Mouse (Mus musculus): ENCODE measurements around the gene Ncaph. TPM values are rescaled to one million over a fixed set of nuclear protein-coding genes. Genes with fewer than 3 reads are reported as not detected.
"Not testable (repeated sequence)": the region's sequence is repeated elsewhere in the genome, so short reads cannot be mapped to it uniquely, and the experiment has no call there.

The Ncaph gene
- 1 to 10 TPM in 1 of 2 experiments, under 1 TPM in 1; 0.91 to 1.0 TPM for total RNA-seq (2021)
- long read RNA-seq, experiment 1, partial matches to known transcripts = 1 of 1 reads
- long read RNA-seq, experiment 1, other reads (novel, unspliced or antisense) = 0 of 1 reads
- long read RNA-seq, experiment 2, partial matches to known transcripts = 1 of 2 reads
- long read RNA-seq, experiment 2, other reads (novel, unspliced or antisense) = 0 of 2 reads

- DNase-seq (ENCODE audit: low spot score in 2 of 2) = peak; percentile 90 to 91
Measured at GRCm38 (mm10) chr2:127133621-127134461, at the start of gene Ncaph. Ncaph (minus strand) TSS chr2:127133954.

- DNase-seq (ENCODE audit: low spot score in 2 of 2) = peak; percentile 71 to 83
Measured at GRCm38 (mm10) chr2:127182598-127183381, 49.0 kb upstream of the Ncaph start.

DNA sequence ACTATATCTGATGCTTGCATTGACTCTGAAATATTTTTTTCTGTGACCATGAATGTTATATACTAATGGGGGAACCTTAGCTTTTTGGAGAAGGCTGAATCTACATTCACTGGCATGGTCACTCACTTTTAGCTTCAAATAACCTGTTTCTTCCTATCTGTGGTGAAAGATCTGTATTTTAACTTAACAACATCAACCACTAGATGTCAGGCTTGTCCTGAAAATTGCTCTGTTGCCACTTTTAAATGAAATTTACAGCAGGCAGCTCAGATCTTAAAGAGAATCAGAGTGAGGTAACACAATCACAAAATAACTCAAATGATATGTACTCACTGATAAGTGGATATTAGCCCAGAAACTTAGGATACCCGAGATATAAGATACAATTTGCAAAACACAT is 32.5 kb upstream of the Ncaph start:
- DNase-seq (ENCODE audit: low spot score in 2 of 2) = not testable (repeated sequence)

DNA sequence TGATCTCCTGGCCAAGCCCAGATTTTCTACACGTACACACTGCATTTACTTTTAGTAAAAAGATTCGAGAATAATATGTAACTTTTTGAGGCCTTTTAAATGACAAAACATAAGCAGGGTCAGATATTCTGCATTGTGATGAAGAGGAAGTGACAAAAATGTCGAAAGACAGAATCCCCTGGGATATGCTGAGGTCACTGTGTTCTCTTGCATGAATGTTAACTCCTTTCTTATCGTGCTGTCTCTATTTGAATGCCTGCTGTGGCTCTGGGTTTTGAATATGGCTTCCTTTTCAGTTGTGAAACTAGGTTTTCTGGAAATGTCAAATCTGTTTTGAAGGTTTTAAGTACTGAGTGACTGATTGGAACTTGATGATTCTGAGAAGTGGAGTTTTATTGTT is 31.9 kb upstream of the Ncaph start:
- DNase-seq (ENCODE audit: low spot score in 2 of 2) = no peak

- DNase-seq (ENCODE audit: low spot score in 2 of 2) = no peak
Measured at GRCm38 (mm10) chr2:127145699-127146098, 11.9 kb upstream of the Ncaph start.

- DNase-seq (ENCODE audit: low spot score in 2 of 2) = peak; percentile 18 to 33
Measured at GRCm38 (mm10) chr2:127143158-127144063, 9.7 kb upstream of the Ncaph start, which contains the start of gene Itpripl1. Itpripl1 (minus strand) TSS chr2:127143442.

GRCm38 (mm10) chr2:127142577-127143157 is 8.9 kb upstream of the Ncaph start:
- no peak for DNase-seq (ENCODE audit: low spot score in 2 of 2)

GRCm38 (mm10) chr2:127142031-127142430 is 8.3 kb upstream of the Ncaph start:
- DNase-seq (ENCODE audit: low spot score in 2 of 2) = no peak

DNA sequence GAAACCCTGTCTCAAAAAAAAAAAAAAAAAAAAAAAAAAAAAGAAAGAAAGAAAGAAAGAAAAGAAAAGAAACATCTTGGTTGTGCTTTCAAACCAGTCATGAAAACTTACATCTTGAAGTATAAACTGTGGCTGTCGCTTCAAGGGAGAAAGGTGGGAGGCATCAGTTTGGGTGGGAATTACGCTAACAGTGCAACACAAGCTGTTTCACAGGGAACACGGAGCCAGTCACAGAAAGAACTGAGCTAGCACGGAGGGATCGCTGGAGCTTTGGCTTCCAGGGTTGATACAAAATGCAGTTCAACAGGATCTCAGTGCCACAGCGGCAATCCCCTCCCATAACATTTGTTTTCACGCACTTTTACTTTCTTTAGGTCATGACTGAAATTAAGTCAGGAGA is 6.3 kb upstream of the Ncaph start:
- DNase-seq (ENCODE audit: low spot score in 2 of 2) = no peak

GRCm38 (mm10) chr2:127139605-127140004 is 5.9 kb upstream of the Ncaph start:
- DNase-seq (ENCODE audit: low spot score in 2 of 2) = no peak

DNA sequence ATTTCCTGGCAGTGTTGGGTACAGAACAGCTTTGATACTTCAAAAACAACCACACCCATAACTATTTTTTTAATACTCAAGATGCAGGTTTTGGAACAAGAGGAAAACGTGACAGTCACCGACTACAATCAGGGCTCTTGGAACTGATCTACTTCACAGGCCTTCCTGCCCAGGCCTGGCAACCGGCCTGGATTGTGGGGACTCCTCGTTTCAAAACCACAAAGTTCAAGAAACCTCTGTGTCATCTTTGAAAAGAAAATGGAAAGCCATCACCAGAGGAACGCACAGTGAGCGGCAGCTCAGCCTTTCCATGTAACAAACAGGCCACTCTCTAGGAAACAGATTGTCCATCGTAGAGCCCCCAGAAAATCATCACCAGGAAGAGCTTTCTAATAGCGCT is 5.3 kb upstream of the Ncaph start:
- DNase-seq (ENCODE audit: low spot score in 2 of 2) = no peak

DNA sequence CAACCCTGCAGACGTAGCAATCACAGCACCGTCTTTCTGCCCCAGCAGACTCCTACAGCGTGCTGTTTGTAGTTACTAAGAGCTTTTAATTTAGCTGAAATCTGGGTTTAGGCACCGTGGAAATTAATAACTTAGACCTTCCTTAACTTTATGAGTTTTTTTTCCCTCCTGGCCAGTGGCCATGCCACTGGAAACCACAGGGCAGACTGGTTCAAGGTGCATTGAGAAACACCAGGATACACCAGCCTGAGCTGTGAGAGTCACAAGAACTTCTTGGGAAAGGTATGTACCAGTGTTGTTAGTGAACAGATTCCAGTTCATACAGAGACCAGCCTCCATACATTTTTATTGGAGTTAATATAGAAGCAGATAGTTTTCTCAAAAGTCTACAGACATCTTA is 4.7 kb upstream of the Ncaph start:
- DNase-seq (ENCODE audit: low spot score in 2 of 2) = no peak

- no peak for DNase-seq (ENCODE audit: low spot score in 2 of 2)
Measured at GRCm38 (mm10) chr2:127137838-127138420, 4.2 kb upstream of the Ncaph start.

GRCm38 (mm10) chr2:127136979-127137378 is 3.2 kb upstream of the Ncaph start:
- DNase-seq (ENCODE audit: low spot score in 2 of 2) = no peak

DNA sequence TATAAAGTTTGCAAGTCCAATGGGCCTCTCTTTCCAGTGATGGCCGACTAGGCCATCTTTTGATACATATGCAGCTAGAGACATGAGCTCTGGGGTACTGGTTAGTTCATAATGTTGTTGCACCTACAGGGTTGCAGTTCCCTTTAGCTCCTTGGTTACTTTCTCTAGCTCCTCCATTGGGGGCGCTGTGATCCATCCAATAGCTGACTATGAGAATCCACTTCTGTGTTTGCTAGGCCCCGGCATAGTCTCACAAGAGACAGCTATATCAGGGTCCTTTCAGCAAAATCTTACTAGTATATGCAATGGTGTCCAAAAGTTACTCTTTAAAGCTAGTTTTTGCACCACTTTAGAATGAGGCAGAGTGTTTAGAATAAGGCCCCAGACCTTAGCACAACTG is 1.5 kb upstream of the Ncaph start:
- DNase-seq (ENCODE audit: low spot score in 2 of 2) = not testable (repeated sequence)

DNA sequence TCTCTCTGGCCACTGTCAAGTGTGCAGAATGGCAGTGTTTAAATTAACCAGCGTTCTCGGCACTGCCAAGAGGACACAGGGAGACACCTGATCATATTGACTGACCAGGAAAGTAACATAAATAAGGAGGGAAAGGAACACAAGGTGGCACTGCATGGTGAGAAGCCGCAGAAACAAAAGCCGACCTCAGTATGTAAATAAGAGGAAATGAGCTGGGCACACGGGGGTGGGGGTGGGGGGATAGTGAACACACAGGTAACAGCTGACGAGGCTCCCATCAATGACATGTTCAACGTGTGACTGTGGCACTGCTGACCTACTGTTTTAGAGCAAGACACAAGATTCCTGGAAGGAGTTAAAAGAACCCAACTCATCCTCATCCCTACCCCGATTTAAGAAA is 2.4 kb downstream of the Ncaph start:
- DNase-seq (ENCODE audit: low spot score in 2 of 2) = no peak

GRCm38 (mm10) chr2:127128926-127129325 is 4.8 kb downstream of the Ncaph start:
- no peak for DNase-seq (ENCODE audit: low spot score in 2 of 2)

- DNase-seq (ENCODE audit: low spot score in 2 of 2) = no peak
Measured at GRCm38 (mm10) chr2:127121591-127122235, 12.0 kb downstream of the Ncaph start.

- DNase-seq (ENCODE audit: low spot score in 2 of 2) = no peak
Measured at GRCm38 (mm10) chr2:127108986-127109385, 24.8 kb downstream of the Ncaph start.

All from left cerebral cortex, adult 18-20 months (tissue).